Mouse (Mus musculus) neural tube, embryonic 14.5 days (tissue): ENCODE measurements around the gene Nceh1. TPM values are rescaled to one million over a fixed set of nuclear protein-coding genes. Genes with fewer than 3 reads are reported as not detected.
A peak's percentile ranks its signal among the peaks of the same experiment; 100 is the strongest.

Experiments
- ATAC-seq: fragments of 200-750 bp; cut with Nextera tagmentation; 2 replicates; pipeline ENCODE4 v1.8.0; 2017; ENCODE audit warnings: low read depth, mild to moderate bottlenecking, moderate TSS enrichment, moderate library complexity
- H3K27ac ChIP-seq: fragments of 300-500 bp; sonication (generic); 2 replicates; pipeline ENCODE4 v1.5.1; 2014; ENCODE audit warnings: low read depth, mild to moderate bottlenecking, control low read depth, low read length, moderate library complexity, mixed read lengths
- H3K27me3 ChIP-seq: fragments of 300-500 bp; sonication (generic); 2 replicates; pipeline ENCODE4 v1.6.1; 2014; ENCODE audit warnings: low read length; ENCODE audit not compliant: control insufficient read depth, insufficient read depth
- H3K36me3 ChIP-seq: fragments of 300-500 bp; sonication (generic); 2 replicates; pipeline ENCODE4 v1.6.1; 2014; ENCODE audit warnings: low read length, mixed read lengths; ENCODE audit not compliant: control insufficient read depth, insufficient read depth
- H3K4me1 ChIP-seq: fragments of 300-500 bp; sonication (generic); 2 replicates; pipeline ENCODE4 v1.6.1; 2014; ENCODE audit warnings: low read length; ENCODE audit not compliant: control insufficient read depth, insufficient read depth
- H3K4me2 ChIP-seq: fragments of 300-500 bp; sonication (generic); 2 replicates; pipeline ENCODE4 v1.6.1; 2014; ENCODE audit warnings: mild to moderate bottlenecking, low read depth, low read length, control low read depth
- H3K4me3 ChIP-seq: fragments of 300-500 bp; sonication (generic); 2 replicates; pipeline ENCODE4 v1.5.1; 2014; ENCODE audit warnings: low read depth, low read length, control low read depth, mixed read lengths
- H3K9ac ChIP-seq: fragments of 300-500 bp; sonication (generic); replicated peaks from 2 replicates; pipeline ENCODE4 v1.6.1; 2014; ENCODE audit warnings: low read depth, mild to moderate bottlenecking, control low read depth, low read length, mixed read lengths
- H3K9me3 ChIP-seq: fragments of 300-500 bp; sonication (generic); 2 replicates; pipeline ENCODE4 v1.6.1; 2016; ENCODE audit warnings: low read length; ENCODE audit not compliant: control insufficient read depth
- WGBS: fragments of 180-500 bp; shearing (Covaris S2); extraction: QIAGEN DNeasy Blood & Tissue Kit; methylation state at CpG from one replicate; pipeline ENCODE4 v1.1.7; 2014; 5-methylcytosine and 5-hydroxymethylcytosine counted together
- polyA plus RNA-seq: library from polyadenylated mRNA; unstranded; fragments of >200 nt; fragmentation: Nextera tagmentation; extraction: Ambion mirVana; gene quantifications from 2 replicates; pipeline ENCODE4 v1.2.1, GENCODE M21; 2014

Nceh1 gene
- polyA plus RNA-seq: 10.6 and 14.8 TPM in 2 replicates

DNA sequence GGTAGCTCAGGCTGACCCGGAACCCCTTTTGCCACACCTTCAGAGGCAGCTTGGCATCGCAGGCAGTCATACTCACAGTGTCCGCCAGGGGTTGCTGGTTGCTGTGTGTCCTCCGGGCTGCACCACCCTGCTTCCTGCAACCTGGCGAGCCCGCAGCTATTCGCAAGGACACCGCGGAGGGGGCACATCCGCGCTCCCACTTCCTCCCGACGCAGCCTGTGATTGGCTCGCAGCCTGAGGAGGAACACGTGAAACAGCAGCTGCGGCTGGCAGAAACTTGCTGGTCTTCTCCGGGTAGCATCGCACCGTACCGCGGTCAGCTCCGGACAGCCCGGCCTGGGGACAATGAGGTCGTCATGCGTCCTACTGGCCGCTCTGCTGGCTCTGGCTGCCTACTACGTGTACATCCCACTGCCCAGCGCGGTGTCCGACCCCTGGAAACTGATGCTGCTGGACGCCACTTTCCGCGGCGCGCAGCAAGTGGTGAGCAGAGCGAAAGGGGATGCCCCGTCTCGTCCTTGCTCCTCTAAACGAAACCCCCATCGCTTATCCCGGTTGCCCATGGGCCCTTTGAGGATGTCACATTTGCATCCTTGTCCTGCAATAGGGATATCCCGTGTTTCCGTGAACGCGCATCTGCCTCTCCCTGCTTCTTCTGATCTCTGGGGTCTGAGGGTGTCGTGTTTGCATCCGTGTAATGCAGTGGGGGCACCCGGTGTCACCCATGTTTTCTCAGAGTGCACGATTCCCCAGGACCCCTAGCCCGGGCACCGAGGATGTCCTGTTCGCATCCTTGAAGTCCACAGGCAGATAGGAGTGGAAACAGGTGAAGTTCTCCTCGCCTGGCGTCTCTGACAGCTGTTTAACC, at the start of gene Nceh1:
Gene Nceh1, plus strand, starts transcription at position 233 of the 868 bp plus-strand sequence.
- ATAC-seq: peak; percentile 100

DNA sequence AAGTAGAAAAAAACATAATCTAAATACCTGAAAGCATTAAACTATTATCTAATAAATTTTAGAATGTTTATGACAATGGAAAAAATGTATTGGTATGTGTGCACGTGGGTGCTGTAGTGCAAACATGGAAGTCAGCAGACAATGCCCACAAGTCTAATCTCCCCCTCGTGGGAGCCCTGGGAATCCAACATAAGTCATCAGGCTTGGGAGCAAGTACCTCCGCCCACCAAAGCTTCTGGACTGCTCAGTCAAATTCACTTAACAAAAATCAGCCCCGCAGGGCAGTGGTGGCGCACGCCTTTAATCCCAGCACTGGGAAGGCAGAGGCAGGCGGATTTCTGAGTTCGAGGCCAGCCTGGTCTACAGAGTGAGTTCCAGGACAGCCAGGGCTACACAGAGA, 42.7 kb upstream of the Nceh1 start:
- WGBS: 89% methylated on average over 8 of the region's 8 CpGs
- H3K4me2 ChIP-seq: no peak overlapping the region
- no peak overlapping the region for H3K4me3 ChIP-seq
- no peak overlapping the region for H3K27ac ChIP-seq
- H3K4me1 ChIP-seq: no peaks in the 10 kb centered on the region
- no peak for ATAC-seq
- H3K36me3 ChIP-seq: no peaks in the 10 kb centered on the region
- no peak overlapping the region for H3K9ac ChIP-seq
- H3K9me3 ChIP-seq: no peaks in the 10 kb centered on the region
- H3K27me3 ChIP-seq: no peaks in the 10 kb centered on the region

More for the DNA sequence above, at the start of gene Nceh1:
- WGBS: under 1% methylated on average over 54 of the region's 54 CpGs
- Histone ChIP-seq H3K4me2 (peak within 1 kb of the TSS; percentile 94), H3K9me3 (no peaks in the 10 kb centered on the region), H3K4me1 (no peaks in the 10 kb centered on the region), H3K9ac (peak within 1 kb of the TSS; percentile 63), H3K36me3 (no peaks in the 10 kb centered on the region), H3K27ac (no peak within 1 kb of the TSS), H3K4me3 (peak within 1 kb of the TSS; percentile 66), H3K27me3 (no peaks in the 10 kb centered on the region)

DNA sequence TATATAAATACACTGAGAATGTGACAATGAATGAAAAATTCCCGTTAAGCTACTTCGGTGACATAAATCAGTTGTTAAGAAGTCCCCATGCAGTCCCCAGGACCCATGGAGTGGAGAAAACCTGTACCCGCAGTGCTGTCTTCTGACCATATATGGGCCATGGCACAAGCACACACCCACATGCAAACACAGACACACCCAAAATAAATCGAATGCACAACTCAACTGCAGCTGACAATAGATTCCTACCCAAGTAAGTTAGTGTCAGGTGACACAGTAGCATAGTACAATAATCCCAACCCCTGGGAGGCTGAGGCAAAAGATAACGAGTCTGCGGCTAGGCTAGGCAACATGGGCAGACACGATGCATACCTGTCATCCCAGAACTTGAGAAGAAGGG, 39.2 kb upstream of the Nceh1 start:
- no peaks in the 10 kb centered on the region for H3K27me3 ChIP-seq
- H3K4me2 ChIP-seq: no peak overlapping the region
- H3K9me3 ChIP-seq: no peaks in the 10 kb centered on the region
- no peak for ATAC-seq
- H3K27ac ChIP-seq: no peak overlapping the region
- H3K4me1 ChIP-seq: no peaks in the 10 kb centered on the region
- H3K4me3 ChIP-seq: no peak overlapping the region
- H3K9ac ChIP-seq: no peak overlapping the region
- no peaks in the 10 kb centered on the region for H3K36me3 ChIP-seq
- WGBS: 94% methylated on average over 7 of the region's 7 CpGs

DNA sequence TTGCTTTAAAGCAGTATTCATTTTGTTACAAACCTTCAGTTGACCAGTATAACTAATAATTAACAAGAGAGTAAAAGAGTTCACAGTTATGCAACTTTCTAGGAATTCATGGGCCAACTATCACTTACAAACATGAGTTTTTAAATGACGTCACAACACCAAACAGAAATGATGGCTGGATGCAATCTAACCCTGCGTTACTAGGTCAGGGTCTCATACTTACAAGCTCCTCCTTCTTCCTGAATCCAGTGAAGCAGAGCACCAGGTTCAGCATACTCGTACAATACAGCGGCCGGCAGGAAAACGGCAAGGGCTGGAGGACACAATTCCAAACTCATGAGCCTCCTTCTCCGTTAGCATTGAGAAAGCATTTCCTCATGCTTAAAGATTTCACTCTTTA, 37.0 kb upstream of the Nceh1 start:
- 95% methylated on average over 7 of the region's 7 CpGs for WGBS
- H3K4me2 ChIP-seq: no peak overlapping the region
- H3K9ac ChIP-seq: no peak overlapping the region
- H3K36me3 ChIP-seq: no peaks in the 10 kb centered on the region
- H3K4me3 ChIP-seq: no peak overlapping the region
- no peak for ATAC-seq
- no peaks in the 10 kb centered on the region for H3K9me3 ChIP-seq
- no peak overlapping the region for H3K27ac ChIP-seq
- H3K4me1 ChIP-seq: no peaks in the 10 kb centered on the region
- H3K27me3 ChIP-seq: no peaks in the 10 kb centered on the region

- Histone ChIP-seq H3K27me3 (no peaks in the 10 kb centered on the region), H3K4me1 (peaks cover 4% of the 10 kb centered on the region; the same call in 1 of the 2 replicates), H3K4me3 (peak overlapping the region; percentile 73), H3K9ac (peak overlapping the region; percentile 47), H3K4me2 (peak overlapping the region; percentile 87), H3K9me3 (no peaks in the 10 kb centered on the region), H3K36me3 (no peaks in the 10 kb centered on the region), H3K27ac (no peak overlapping the region)
- ATAC-seq: peak; percentile 60
- WGBS: under 1% methylated on average over 31 of the region's 31 CpGs
These were observed 29.5 kb upstream of the Nceh1 start for GRCm38 (mm10) chr3:27153191-27153671.

DNA sequence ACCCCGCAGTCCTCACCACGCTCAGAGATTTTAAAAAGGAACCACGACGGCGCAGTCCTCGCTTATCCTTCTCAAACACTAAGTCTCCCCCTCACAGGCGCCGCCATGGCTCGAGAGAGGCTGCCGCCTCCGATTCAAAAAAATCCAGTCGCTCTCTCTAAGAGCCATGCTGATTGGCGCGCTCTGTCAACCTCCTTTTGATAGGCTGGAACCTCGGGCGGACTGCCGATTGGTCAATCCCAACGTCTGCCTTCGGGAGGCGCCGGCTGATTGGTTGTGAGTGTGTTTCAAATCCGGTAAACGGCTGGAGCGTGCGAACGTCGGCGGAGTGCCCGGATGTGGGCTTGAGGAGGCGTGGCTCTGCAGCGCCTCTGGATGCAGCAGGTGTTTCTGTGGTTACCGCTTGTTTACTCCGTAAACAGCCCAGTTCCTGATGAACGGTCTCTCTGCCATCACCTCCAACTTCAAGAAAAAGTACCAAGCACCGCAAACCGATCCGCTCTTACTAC, 29.0 kb upstream of the Nceh1 start, which contains the start of gene Ect2:
Gene Ect2, minus strand, starts transcription at position 178 of the 509 bp plus-strand sequence.
- peak within 1 kb of the TSS; percentile 47 for H3K9ac ChIP-seq
- peak; percentile 100 for ATAC-seq

GRCm38 (mm10) chr3:27154280-27154679, 28.5 kb upstream of the Nceh1 start:
- Histone ChIP-seq H3K4me2 (peak overlapping the region; percentile 87), H3K27me3 (no peaks in the 10 kb centered on the region), H3K36me3 (no peaks in the 10 kb centered on the region), H3K9me3 (no peaks in the 10 kb centered on the region), H3K9ac (0 out of 2 replicates have a peak overlapping the region, but pooled peaks have one; percentile 37), H3K4me1 (peaks cover 4% of the 10 kb centered on the region; the same call in 1 of the 2 replicates), H3K4me3 (peak overlapping the region; percentile 73), H3K27ac (peak overlapping the region; percentile 22)
- peak; percentile 12 for ATAC-seq
- 73% methylated on average over 2 of the region's 2 CpGs for WGBS

More for the DNA sequence above, 29.0 kb upstream of the Nceh1 start, which contains the start of gene Ect2:
- H3K9me3 ChIP-seq: no peaks in the 10 kb centered on the region
- WGBS: under 1% methylated on average over 37 of the region's 37 CpGs
- peak within 1 kb of the TSS; percentile 73 for H3K4me3 ChIP-seq
- H3K36me3 ChIP-seq: no peaks in the 10 kb centered on the region
- peak within 1 kb of the TSS; percentile 87 for H3K4me2 ChIP-seq
- H3K27ac ChIP-seq: peak within 1 kb of the TSS; percentile 22
- peaks cover 4% of the 10 kb centered on the region; the same call in 1 of the 2 replicates for H3K4me1 ChIP-seq
- no peaks in the 10 kb centered on the region for H3K27me3 ChIP-seq

- no peaks in the 10 kb centered on the region for H3K27me3 ChIP-seq
- H3K27ac ChIP-seq: no peak overlapping the region
- no peak overlapping the region for H3K4me3 ChIP-seq
- WGBS: 21% methylated on average over 6 of the region's 6 CpGs
- no peak overlapping the region for H3K9ac ChIP-seq
- H3K9me3 ChIP-seq: no peaks in the 10 kb centered on the region
- peaks cover 4% of the 10 kb centered on the region; the same call in 1 of the 2 replicates for H3K4me1 ChIP-seq
- ATAC-seq: no peak
- no peak overlapping the region for H3K4me2 ChIP-seq
- H3K36me3 ChIP-seq: no peaks in the 10 kb centered on the region
These were observed 27.5 kb upstream of the Nceh1 start for GRCm38 (mm10) chr3:27155051-27155855.
